Mouse (Mus musculus) cortical plate, adult 2 months (tissue): ENCODE data around the gene Ptprg.

ENCODE experiments used
- CTCF ChIP-seq: fragments of 200-500 bp; IDR thresholded peaks from 2 replicates; pipeline ENCODE4 v1.5.1; 2011; ENCODE audit warnings: mild to moderate bottlenecking, control low read depth, low read length; ENCODE audit not compliant: insufficient read depth; ENCODE audit errors: extremely low read depth
- POLR2A ChIP-seq: fragments of 200-500 bp; IDR thresholded peaks from 2 replicates; pipeline ENCODE4 v1.6.1; 2011; ENCODE audit warnings: mild to moderate bottlenecking, low read length, control low read depth; ENCODE audit not compliant: insufficient read depth; ENCODE audit errors: extremely low read depth

DNA sequence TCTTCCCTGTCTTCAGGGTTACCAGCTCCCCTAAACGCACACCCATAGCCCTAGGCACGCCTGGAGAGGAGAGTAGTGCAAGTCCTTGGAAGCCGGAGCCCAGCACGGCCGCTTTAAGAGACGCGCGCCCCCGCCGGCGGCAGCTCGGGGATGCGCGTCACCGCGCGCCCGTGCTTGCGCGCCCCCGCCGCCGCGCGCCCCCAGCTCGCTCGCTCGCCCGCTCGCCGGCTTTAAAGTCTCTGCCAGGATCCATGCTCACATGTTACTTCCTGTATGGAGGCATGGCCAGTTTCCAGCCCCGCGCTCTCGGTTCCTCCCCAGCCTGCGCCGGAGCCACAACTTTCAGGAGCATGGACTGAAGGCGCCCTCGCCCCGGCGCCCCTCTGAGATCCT is at the start of gene Ptprg:
- TF ChIP-seq CTCF (no peak), POLR2A (peak; percentile 92)
